23 mouse cellular contexts compared by ENCODE assay signal in genomic region chr2:63580489-63581139, GRCm38 (mm10).
A peak's percentile ranks its signal among the peaks of the same experiment; 100 is the strongest.
DNase-seq lines count a peak whose midpoint lies in the region; ATAC-seq and TF ChIP-seq lines count a peak whose summit lies in the region.
"Had no signal": no experiment of that assay in that cellular context is flagged by ENCODE, and none has a peak within 500 bp of the region (broad histone marks: within the 10 kb centered on the region; RNA-seq: fewer than 3 reads in every experiment).

No protein-coding gene starts in this region.

- no peaks in the 10 kb centered on the region for H3K4me1 ChIP-seq in heart, embryonic 11.5 days (ENCODE audit: control insufficient read depth, insufficient read depth, low read length)
- H3K4me1 ChIP-seq in lung, embryonic 14.5 days (ENCODE audit: insufficient read depth) = no peaks in the 10 kb centered on the region
- H3K4me1 ChIP-seq: heart, embryonic 15.5 days; hindbrain, embryonic 13.5 days; limb, embryonic 15.5 days; liver, embryonic 15.5 days; neural tube, embryonic 15.5 days had no signal

- WGBS in heart, embryonic 11.5 days (ENCODE audit: insufficient replicate concordance) = 57% methylated on average over 4 of the region's 4 CpGs
- WGBS in lung, embryonic 14.5 days = 22% methylated on average over 4 of the region's 4 CpGs

- H3K27ac ChIP-seq in heart, embryonic 11.5 days (ENCODE audit: low read depth, low read length) = no peak overlapping the region
- H3K27ac ChIP-seq in lung, embryonic 14.5 days (ENCODE audit: low read depth) = 0 out of 2 replicates have a peak overlapping the region, but pooled peaks have one; percentile 50
- H3K27ac ChIP-seq: heart, embryonic 15.5 days; hindbrain, embryonic 13.5 days; limb, embryonic 15.5 days; liver, embryonic 15.5 days; midbrain, embryonic 12.5 days; neural tube, embryonic 15.5 days had no signal

- H3K36me3 ChIP-seq in heart, embryonic 11.5 days (ENCODE audit: control insufficient read depth, insufficient read depth, low read length) = no peaks in the 10 kb centered on the region
- no peaks in the 10 kb centered on the region for H3K36me3 ChIP-seq in lung, embryonic 14.5 days (ENCODE audit: insufficient read depth)
- H3K36me3 ChIP-seq: heart, embryonic 15.5 days; hindbrain, embryonic 13.5 days; limb, embryonic 15.5 days; liver, embryonic 15.5 days; midbrain, embryonic 12.5 days; neural tube, embryonic 15.5 days had no signal

- no peak overlapping the region for H3K4me2 ChIP-seq in heart, embryonic 11.5 days
- H3K4me2 ChIP-seq in lung, embryonic 14.5 days = no peak overlapping the region
- H3K4me2 ChIP-seq: heart, embryonic 15.5 days; hindbrain, embryonic 13.5 days; limb, embryonic 15.5 days; liver, embryonic 15.5 days; midbrain, embryonic 12.5 days; neural tube, embryonic 15.5 days had no signal

- no peaks in the 10 kb centered on the region for H3K9me3 ChIP-seq in heart, embryonic 11.5 days (replicated peaks; ENCODE audit: control insufficient read depth, low read length)
- no peaks in the 10 kb centered on the region for H3K9me3 ChIP-seq in lung, embryonic 14.5 days (ENCODE audit: low read depth, low read length)
- H3K9me3 ChIP-seq: heart, embryonic 15.5 days; hindbrain, embryonic 13.5 days; limb, embryonic 15.5 days; liver, embryonic 15.5 days; midbrain, embryonic 12.5 days; neural tube, embryonic 15.5 days had no signal

- no peak overlapping the region for H3K9ac ChIP-seq in heart, embryonic 11.5 days (ENCODE audit: low read depth, low read length)
- H3K9ac ChIP-seq in lung, embryonic 14.5 days = no peak overlapping the region
- H3K9ac ChIP-seq: heart, embryonic 15.5 days; hindbrain, embryonic 13.5 days; limb, embryonic 15.5 days; liver, embryonic 15.5 days; midbrain, embryonic 12.5 days; neural tube, embryonic 15.5 days had no signal

- no peak for TF ChIP-seq CTCF in lung, embryonic 14.5 days (IDR thresholded peaks at IDR 0.05; ENCODE audit: low read depth)
- no peak for TF ChIP-seq CTCF in brain, embryonic 14.5 days (IDR thresholded peaks at IDR 0.05; ENCODE audit: borderline replicate concordance, extremely low read depth, insufficient read depth, insufficient read length)

- DNase-seq in heart, adult 11 months = peak; percentile 44
- DNase-seq in lung, embryonic 14.5 days = peak; percentile 83
- no peak for DNase-seq in lung, postnatal 25 days (ENCODE audit: low spot score)
- peak; percentile 69 for DNase-seq in Muller cell, postnatal 12 days (ENCODE audit: inconsistent ontology term)
- peak; percentile 51 for DNase-seq in brain, embryonic 14.5 days (ENCODE audit: low read depth)
- DNase-seq in cerebellum, postnatal 25 days = no peak
- DNase-seq: adrenal gland, postnatal 10 days; cerebellum, adult 8-10 months; gastrocnemius, postnatal 36 days; heart, postnatal 36 days; kidney, postnatal 14 days; left cerebral cortex, postnatal 4 days; right cerebral cortex, adult 18-20 months; right cerebral cortex, postnatal 4 days had no signal

- no peak for TF ChIP-seq POLR2A in brain, embryonic 14.5 days (IDR thresholded peaks at IDR 0.05; ENCODE audit: borderline replicate concordance, extremely low read depth, insufficient read depth, insufficient read length, poor library complexity, severe bottlenecking)

- H3K4me3 ChIP-seq in heart, embryonic 11.5 days (ENCODE audit: low read depth, low read length) = no peak overlapping the region
- no peak overlapping the region for H3K4me3 ChIP-seq in lung, embryonic 14.5 days (ENCODE audit: low read depth, low read length)
- H3K4me3 ChIP-seq: heart, embryonic 15.5 days; hindbrain, embryonic 13.5 days; limb, embryonic 15.5 days; liver, embryonic 15.5 days; midbrain, embryonic 12.5 days; neural tube, embryonic 15.5 days had no signal

- ATAC-seq in heart, embryonic 11.5 days (replicated peaks; ENCODE audit: insufficient number of reproducible peaks, low FRiP score, low TSS enrichment) = no peak
- peak; percentile 96 for ATAC-seq in lung, embryonic 14.5 days (ENCODE audit: insufficient read depth)
- ATAC-seq: activated CD4-positive, CD25-positive, alpha-beta regulatory T cell, adult 4 months; inflammation-experienced regulatory T-cells, adult 6 months had no signal

- H3K27me3 ChIP-seq in heart, embryonic 11.5 days (ENCODE audit: control insufficient read depth, insufficient read depth, low read length) = no peaks in the 10 kb centered on the region
- H3K27me3 ChIP-seq in lung, embryonic 14.5 days (ENCODE audit: insufficient read depth, low read length) = no peaks in the 10 kb centered on the region
- H3K27me3 ChIP-seq: heart, embryonic 15.5 days; hindbrain, embryonic 13.5 days; limb, embryonic 15.5 days; liver, embryonic 15.5 days; midbrain, embryonic 12.5 days; neural tube, embryonic 15.5 days had no signal

Comparison
In these comparisons a context has a peak if more than half of its experiments do, and no peak if none do; other contexts are left out.
1. DNase-seq: peak in heart, adult 11 months (single experiment), lung, embryonic 14.5 days (single experiment), Muller cell, postnatal 12 days (single experiment) and brain, embryonic 14.5 days (single experiment); none in lung, postnatal 25 days (single experiment) and cerebellum, postnatal 25 days (0 of 2).